Mouse (Mus musculus) stomach, postnatal 0 days (tissue): ENCODE results near the gene Sept9.

Experiments used
- CTCF ChIP-seq: IDR thresholded peaks from 2 replicates; pipeline ENCODE4 v1.5.1; 2016; ENCODE audit warnings: antibody characterized with exemption, low read depth, mild to moderate bottlenecking, moderate library complexity
- EP300 ChIP-seq: optimal IDR thresholded peaks from 2 replicates; pipeline ENCODE3; 2016; ENCODE audit warnings: antibody characterized with exemption

DNA sequence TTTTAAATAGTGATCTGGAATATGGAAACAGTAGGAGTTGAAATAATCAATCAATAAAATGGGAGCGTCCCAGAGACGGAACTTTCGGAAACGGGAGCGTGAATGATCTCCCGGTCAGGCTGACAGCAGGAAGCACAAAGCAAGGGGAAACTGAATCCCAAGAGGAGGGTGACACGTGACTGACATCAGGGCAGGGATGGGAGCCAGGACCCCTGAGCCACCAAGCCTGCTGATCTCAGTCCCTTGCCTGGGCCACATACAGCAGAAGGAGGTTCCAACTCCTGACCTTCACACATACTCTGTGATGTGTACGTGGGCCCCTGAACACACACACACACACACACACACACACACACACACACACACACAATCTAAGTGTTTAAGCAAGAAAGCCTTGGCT lies 37.9 kb upstream of the Sept9 start:
- TF ChIP-seq EP300 (no peak), CTCF (no peak)
